In the genomic region with DNA sequence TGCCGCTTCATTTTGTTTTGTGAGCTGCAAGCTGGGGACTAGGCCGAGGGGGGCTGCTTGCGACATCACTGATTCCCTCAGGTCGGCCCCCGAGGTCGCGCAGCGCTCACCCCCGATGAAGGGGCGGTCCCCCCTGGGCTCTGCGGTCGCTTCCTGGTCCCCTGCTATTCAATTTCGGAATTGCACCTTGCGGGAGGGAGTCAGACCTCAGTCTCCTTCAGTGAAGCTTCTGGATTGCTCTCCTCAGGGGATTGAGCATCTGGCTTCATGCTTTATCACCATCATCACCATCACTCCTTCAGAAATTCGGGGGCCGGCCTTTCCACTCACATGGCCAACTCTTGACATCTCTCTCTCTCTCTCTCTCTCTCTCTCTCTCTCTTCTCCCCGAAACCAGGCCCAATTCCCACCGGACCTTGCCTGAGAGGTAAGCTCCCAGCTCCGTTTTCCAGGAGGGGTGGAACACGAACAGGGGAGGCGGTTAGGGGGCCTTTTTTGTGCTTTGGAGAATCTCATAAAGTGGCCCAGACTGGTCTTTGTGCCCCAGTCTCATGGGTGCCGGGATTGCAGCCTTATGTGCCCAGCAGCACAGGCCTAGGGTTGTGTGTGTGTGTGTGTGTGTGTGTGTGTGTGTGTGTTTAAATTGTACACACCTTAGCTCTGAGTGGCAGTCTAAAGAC, we compare ENCODE assay signal across 9 mouse cellular contexts. TPM values are rescaled to one million over a fixed set of nuclear protein-coding genes. Genes with fewer than 3 reads are reported as not detected.
A peak's percentile ranks its signal among the peaks of the same experiment; 100 is the strongest.
DNase-seq lines count a peak whose midpoint lies in the region; ATAC-seq and TF ChIP-seq lines count a peak whose summit lies in the region.
"Had no signal": no experiment of that assay in that cellular context is flagged by ENCODE, and none has a peak within 500 bp of the region (broad histone marks: within the 10 kb centered on the region; RNA-seq: fewer than 3 reads in every experiment).

No protein-coding gene starts in this region.

- H3K27ac ChIP-seq in heart, embryonic 13.5 days (replicated peaks), result peak overlapping the region; percentile 76
- no peak overlapping the region for H3K27ac ChIP-seq in ES-Bruce4 (ENCODE audit: insufficient read depth, low read length)
- peak overlapping the region; percentile 39 for H3K27ac ChIP-seq in forebrain, embryonic 16.5 days (ENCODE audit: low read length)
- H3K27ac ChIP-seq in liver, embryonic 15.5 days (replicated peaks), result peak overlapping the region; percentile 84

- peak overlapping the region; percentile 75 for H3K4me3 ChIP-seq in heart, embryonic 13.5 days
- peak overlapping the region; percentile 70 for H3K4me3 ChIP-seq in ES-Bruce4 (ENCODE audit: low read depth, low read length)
- H3K4me3 ChIP-seq in forebrain, embryonic 16.5 days (replicated peaks; ENCODE audit: low read length), result peak overlapping the region; percentile 87
- peak overlapping the region; percentile 94 for H3K4me3 ChIP-seq in liver, embryonic 15.5 days (replicated peaks)

- no peak for DNase-seq in heart, adult 8-10 months (ENCODE audit: low spot score)
- no peak for DNase-seq in gastrocnemius, adult 18-20 months (ENCODE audit: low spot score)
- no peak for DNase-seq in ovary, postnatal 36 days (ENCODE audit: low spot score)
- DNase-seq in layer of hippocampus, adult 18-20 months (ENCODE audit: low spot score in 2 of 2), result no peak

- H3K4me2 ChIP-seq in heart, embryonic 13.5 days, result peak overlapping the region; percentile 82
- H3K4me2 ChIP-seq in forebrain, embryonic 16.5 days (ENCODE audit: low read length), result peak overlapping the region; percentile 91
- H3K4me2 ChIP-seq in liver, embryonic 15.5 days, result peak overlapping the region; percentile 98

- ATAC-seq in heart, embryonic 13.5 days (ENCODE audit: extremely low read depth, insufficient number of reproducible peaks, low FRiP score, low TSS enrichment), result no peak
- no peak for ATAC-seq in forebrain, embryonic 16.5 days
- no peak for ATAC-seq in liver, embryonic 15.5 days (ENCODE audit: insufficient read depth)

- no peaks in the 10 kb centered on the region for H3K9me3 ChIP-seq in heart, embryonic 13.5 days
- H3K9me3 ChIP-seq in ES-Bruce4 (replicated peaks; ENCODE audit: control insufficient read depth, insufficient read depth, low read length, poor library complexity, severe bottlenecking), result no peaks in the 10 kb centered on the region
- no peaks in the 10 kb centered on the region for H3K9me3 ChIP-seq in forebrain, embryonic 16.5 days (ENCODE audit: control insufficient read depth, low read length)
- no peaks in the 10 kb centered on the region for H3K9me3 ChIP-seq in liver, embryonic 15.5 days (replicated peaks)

- WGBS in heart, embryonic 13.5 days, result 8% methylated on average over 22 of the region's 22 CpGs
- 7% methylated on average over 22 of the region's 22 CpGs for WGBS in forebrain, embryonic 16.5 days
- WGBS in liver, embryonic 15.5 days (ENCODE audit: insufficient replicate concordance), result 6% methylated on average over 22 of the region's 22 CpGs

- H3K27me3 ChIP-seq in heart, embryonic 13.5 days (replicated peaks), result no peaks in the 10 kb centered on the region
- no peaks in the 10 kb centered on the region for H3K27me3 ChIP-seq in ES-Bruce4 (ENCODE audit: control insufficient read depth, insufficient read depth, low read length, poor library complexity, severe bottlenecking)
- no peaks in the 10 kb centered on the region for H3K27me3 ChIP-seq in forebrain, embryonic 16.5 days (replicated peaks; ENCODE audit: control insufficient read depth, insufficient read depth, low read length)
- H3K27me3 ChIP-seq in liver, embryonic 15.5 days, result no peaks in the 10 kb centered on the region
- H3K27me3 ChIP-seq: Patski had no signal

- TF ChIP-seq POLR2A in ES-Bruce4 (IDR thresholded peaks at IDR 0.05; ENCODE audit: insufficient read depth, low read length), result no peak

- peaks cover 67% of the 10 kb centered on the region for H3K36me3 ChIP-seq in heart, embryonic 13.5 days
- peaks cover 31% of the 10 kb centered on the region for H3K36me3 ChIP-seq in ES-Bruce4 (ENCODE audit: control insufficient read depth, insufficient read depth, low read length, poor library complexity, severe bottlenecking)
- peaks cover 19% of the 10 kb centered on the region; the same call in 1 of the 2 replicates for H3K36me3 ChIP-seq in forebrain, embryonic 16.5 days (ENCODE audit: control insufficient read depth, insufficient read depth)
- peaks cover 57% of the 10 kb centered on the region for H3K36me3 ChIP-seq in liver, embryonic 15.5 days (replicated peaks)

- H3K4me1 ChIP-seq in heart, embryonic 13.5 days, result peaks cover 16% of the 10 kb centered on the region
- H3K4me1 ChIP-seq in ES-Bruce4 (ENCODE audit: control insufficient read depth, insufficient read depth, low read length), result no peaks in the 10 kb centered on the region
- peaks cover 17% of the 10 kb centered on the region for H3K4me1 ChIP-seq in forebrain, embryonic 16.5 days (replicated peaks; ENCODE audit: control insufficient read depth, insufficient read depth, low read length)
- peaks cover 32% of the 10 kb centered on the region for H3K4me1 ChIP-seq in liver, embryonic 15.5 days (replicated peaks)

- no peak for TF ChIP-seq CTCF in ES-Bruce4 (IDR thresholded peaks at IDR 0.05; ENCODE audit: low read depth, low read length)

- no peak for TF ChIP-seq EP300 in ES-Bruce4 (IDR thresholded peaks at IDR 0.05; ENCODE audit: insufficient read depth, low read depth, low read length)

- H3K9ac ChIP-seq in heart, embryonic 13.5 days, result peak overlapping the region; percentile 86
- peak overlapping the region; percentile 63 for H3K9ac ChIP-seq in ES-Bruce4 (ENCODE audit: low read depth, poor library complexity, severe bottlenecking)
- H3K9ac ChIP-seq in forebrain, embryonic 16.5 days (replicated peaks; ENCODE audit: low read depth, low read length), result peak overlapping the region; percentile 78
- H3K9ac ChIP-seq in liver, embryonic 15.5 days, result peak overlapping the region; percentile 87

RNA-seq across cellular contexts. Expression of a gene that starts 0.7 kb away (rescaled TPM):
- 73.4 and 75.1 TPM in 2 replicates for polyA plus RNA-seq in heart, embryonic 13.5 days (2015; fragmentation: Nextera tagmentation; extraction: Ambion mirVana)
- total RNA-seq in heart, adult 8-10 months (2022), result 10 to 100 TPM; 35.7 to 44.4 (median 39.1) TPM
- polyA plus RNA-seq in ES-Bruce4 (2011; ENCODE audit: insufficient read depth, insufficient read length, low read depth, missing spikeins), result 88.7 and 96.2 TPM in 2 replicates
- 107 and 111 TPM in 2 replicates for polyA plus RNA-seq in forebrain, embryonic 16.5 days (2015; fragmentation: Nextera tagmentation; extraction: Ambion mirVana)
- 24.6 and 26.2 TPM in 2 replicates for polyA plus RNA-seq in liver, embryonic 15.5 days (2015; fragmentation: Nextera tagmentation; extraction: Ambion mirVana)
- total RNA-seq in gastrocnemius, adult 18-20 months (2021), result 10 to 100 TPM; 29.5 to 31.2 TPM
- total RNA-seq in layer of hippocampus, adult 18-20 months (2021), result 10 to 100 TPM; 64.9 to 69.3 TPM

RNA-seq across cellular contexts. Expression of a gene that starts 0.9 kb away (rescaled TPM):
- polyA plus RNA-seq in heart, embryonic 13.5 days (2015; fragmentation: Nextera tagmentation; extraction: Ambion mirVana), result 49.9 and 54.2 TPM in 2 replicates
- total RNA-seq in heart, adult 8-10 months (2022), result 10 to 100 TPM; 19.5 to 24.0 (median 22.2) TPM
- 16.6 and 18.1 TPM in 2 replicates for polyA plus RNA-seq in ES-Bruce4 (2011; ENCODE audit: insufficient read depth, insufficient read length, low read depth, missing spikeins)
- polyA plus RNA-seq in forebrain, embryonic 16.5 days (2015; fragmentation: Nextera tagmentation; extraction: Ambion mirVana), result 39.9 and 40.2 TPM in 2 replicates
- polyA plus RNA-seq in liver, embryonic 15.5 days (2015; fragmentation: Nextera tagmentation; extraction: Ambion mirVana), result 23.9 and 25.6 TPM in 2 replicates
- total RNA-seq in gastrocnemius, adult 18-20 months (2021), result 10 to 100 TPM; 22.7 to 24.1 TPM
- total RNA-seq in layer of hippocampus, adult 18-20 months (2021), result 10 to 100 TPM; 21.4 to 22.1 TPM

RNA-seq across cellular contexts. Expression of a gene that starts 13.4 kb away (rescaled TPM):
- 11.9 and 13.6 TPM in 2 replicates for polyA plus RNA-seq in heart, embryonic 13.5 days (2015; fragmentation: Nextera tagmentation; extraction: Ambion mirVana)
- total RNA-seq in heart, adult 8-10 months (2022), result 10 to 100 TPM; 12.2 to 40.6 (median 16.5) TPM
- 25.7 and 26.0 TPM in 2 replicates for polyA plus RNA-seq in ES-Bruce4 (2011; ENCODE audit: insufficient read depth, insufficient read length, low read depth, missing spikeins)
- polyA plus RNA-seq in forebrain, embryonic 16.5 days (2015; fragmentation: Nextera tagmentation; extraction: Ambion mirVana), result 6.5 and 6.7 TPM in 2 replicates
- polyA plus RNA-seq in liver, embryonic 15.5 days (2015; fragmentation: Nextera tagmentation; extraction: Ambion mirVana), result 8.3 and 8.8 TPM in 2 replicates
- total RNA-seq in gastrocnemius, adult 18-20 months (2021), result 10 to 100 TPM; 10.1 to 37.0 TPM
- 1 to 10 TPM; 3.5 to 3.7 TPM for total RNA-seq in layer of hippocampus, adult 18-20 months (2021)

RNA-seq across cellular contexts. Expression of a gene that starts 21.0 kb away (rescaled TPM):
- polyA plus RNA-seq in heart, embryonic 13.5 days (2015; fragmentation: Nextera tagmentation; extraction: Ambion mirVana), result 43.5 and 49.3 TPM in 2 replicates
- 10 to 100 TPM in 3 of 4 experiments, 1 to 10 TPM in 1; 8.9 to 13.2 (median 11.2) TPM for total RNA-seq in heart, adult 8-10 months (2022)
- polyA plus RNA-seq in ES-Bruce4 (2011; ENCODE audit: insufficient read depth, insufficient read length, low read depth, missing spikeins), result 85.5 and 90.1 TPM in 2 replicates
- 40.7 and 50.8 TPM in 2 replicates for polyA plus RNA-seq in forebrain, embryonic 16.5 days (2015; fragmentation: Nextera tagmentation; extraction: Ambion mirVana)
- 4.5 and 5.1 TPM in 2 replicates for polyA plus RNA-seq in liver, embryonic 15.5 days (2015; fragmentation: Nextera tagmentation; extraction: Ambion mirVana)
- total RNA-seq in gastrocnemius, adult 18-20 months (2021), result 1 to 10 TPM; 4.8 to 5.9 TPM
- total RNA-seq in layer of hippocampus, adult 18-20 months (2021), result 1 to 10 TPM; 4.8 to 5.1 TPM

RNA-seq across cellular contexts. Expression of a gene that starts 43.0 kb away (rescaled TPM):
- 599 and 651 TPM in 2 replicates for polyA plus RNA-seq in heart, embryonic 13.5 days (2015; fragmentation: Nextera tagmentation; extraction: Ambion mirVana)
- total RNA-seq in heart, adult 8-10 months (2022), result 100 to 1,000 TPM; 472 to 574 (median 541) TPM
- polyA plus RNA-seq in ES-Bruce4 (2011; ENCODE audit: insufficient read depth, insufficient read length, low read depth, missing spikeins), result 1,972 and 2,086 TPM in 2 replicates
- polyA plus RNA-seq in forebrain, embryonic 16.5 days (2015; fragmentation: Nextera tagmentation; extraction: Ambion mirVana), result 464 and 494 TPM in 2 replicates
- polyA plus RNA-seq in liver, embryonic 15.5 days (2015; fragmentation: Nextera tagmentation; extraction: Ambion mirVana), result 540 and 619 TPM in 2 replicates
- 100 to 1,000 TPM; 385 to 425 TPM for total RNA-seq in gastrocnemius, adult 18-20 months (2021)
- total RNA-seq in layer of hippocampus, adult 18-20 months (2021), result 100 to 1,000 TPM; 481 to 546 TPM
